Mouse (Mus musculus): ENCODE data around the gene Sbno2.

Sbno2 gene

GRCm38 (mm10) chr10:80105460-80105859 lies at the start of gene Sbno2:
Sbno2 (minus strand) TSS chr10:80105571.
- in situ Hi-C loops (cut with MboI, MseI), result no loop called here

GRCm38 (mm10) chr10:80154384-80154783 lies 49.0 kb upstream of the Sbno2 start:
- in situ Hi-C loops (cut with MboI, MseI), result no loop called here

GRCm38 (mm10) chr10:80153713-80154112 lies 48.3 kb upstream of the Sbno2 start:
- in situ Hi-C loops (cut with MboI, MseI), result no loop called here

DNA sequence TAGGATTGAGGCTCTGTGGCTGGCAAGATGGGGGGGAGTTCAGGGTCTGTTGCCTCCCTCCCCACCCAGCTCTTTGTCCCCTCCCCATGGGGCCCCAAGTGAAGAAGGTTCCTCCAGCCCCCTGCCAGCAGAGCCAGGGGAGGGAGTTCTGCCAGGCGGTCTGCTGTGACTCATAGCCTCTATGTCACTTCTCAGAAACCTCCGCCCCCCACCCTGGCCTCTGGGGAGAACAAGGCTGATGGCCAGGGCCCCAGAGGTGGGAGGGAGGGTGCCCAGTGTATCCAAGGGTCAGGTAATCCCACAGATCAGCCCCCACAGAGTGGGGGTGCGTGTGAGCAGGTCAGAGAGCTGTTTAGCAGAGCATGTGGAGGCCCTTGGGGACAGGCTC lies 47.5 kb upstream of the Sbno2 start:
- in situ Hi-C loops (cut with MboI, MseI), result no loop called here

- in situ Hi-C loops (cut with MboI, MseI), result no loop called here
Observed at GRCm38 (mm10) chr10:80152071-80152872, 46.9 kb upstream of the Sbno2 start.

- in situ Hi-C loops (cut with MboI, MseI), result no loop called here
Observed at GRCm38 (mm10) chr10:80151211-80152034, 46.1 kb upstream of the Sbno2 start.

GRCm38 (mm10) chr10:80150226-80151210 lies 45.1 kb upstream of the Sbno2 start:
- in situ Hi-C loops (cut with MboI, MseI), result no loop called here

DNA sequence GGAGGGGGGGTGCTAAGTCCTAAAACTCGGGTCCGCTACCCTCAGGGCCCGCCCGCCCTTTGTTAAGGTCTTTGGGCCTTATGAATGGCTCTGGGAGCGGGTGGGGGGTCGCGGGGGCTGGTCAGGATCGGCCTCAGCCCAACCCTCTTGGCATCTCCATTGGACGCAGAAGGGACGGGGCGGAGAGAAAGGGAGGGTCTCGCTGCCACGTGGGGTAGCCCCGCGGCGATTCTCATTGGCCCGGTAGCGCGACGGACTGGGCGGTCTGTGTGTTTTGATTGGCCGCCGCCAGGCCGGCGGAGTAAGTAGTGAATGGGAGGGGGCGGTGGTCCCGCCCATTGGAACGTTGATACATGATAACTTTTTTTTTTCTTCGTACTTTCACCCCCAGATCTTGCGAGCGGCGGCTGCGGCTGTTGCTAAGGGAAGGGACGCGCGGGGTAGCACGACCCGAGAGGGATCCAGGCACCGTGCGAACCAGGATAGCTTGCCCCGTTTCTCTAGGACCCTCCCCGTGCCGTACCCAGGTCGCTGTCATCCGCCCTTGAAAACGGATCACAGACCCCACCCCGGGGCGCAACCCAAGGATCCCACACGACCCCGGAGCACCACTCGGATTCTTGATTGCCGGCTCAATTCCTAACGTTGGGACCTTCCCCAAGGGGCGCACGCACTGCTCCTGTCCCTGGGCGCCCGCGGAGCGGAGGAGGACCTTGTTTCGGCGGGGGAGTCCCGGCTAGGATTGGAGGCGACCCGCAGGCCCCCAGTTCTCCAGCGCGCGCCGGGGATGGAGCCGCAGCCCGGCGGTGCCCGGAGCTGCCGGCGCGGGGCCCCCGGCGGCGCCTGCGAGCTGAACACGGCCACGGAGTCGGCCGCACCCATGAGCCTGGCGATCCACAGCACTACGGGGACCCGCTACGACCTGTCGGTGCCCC lies 44.2 kb upstream of the Sbno2 start:
- in situ Hi-C loops (cut with MboI, MseI), result no loop called here

DNA sequence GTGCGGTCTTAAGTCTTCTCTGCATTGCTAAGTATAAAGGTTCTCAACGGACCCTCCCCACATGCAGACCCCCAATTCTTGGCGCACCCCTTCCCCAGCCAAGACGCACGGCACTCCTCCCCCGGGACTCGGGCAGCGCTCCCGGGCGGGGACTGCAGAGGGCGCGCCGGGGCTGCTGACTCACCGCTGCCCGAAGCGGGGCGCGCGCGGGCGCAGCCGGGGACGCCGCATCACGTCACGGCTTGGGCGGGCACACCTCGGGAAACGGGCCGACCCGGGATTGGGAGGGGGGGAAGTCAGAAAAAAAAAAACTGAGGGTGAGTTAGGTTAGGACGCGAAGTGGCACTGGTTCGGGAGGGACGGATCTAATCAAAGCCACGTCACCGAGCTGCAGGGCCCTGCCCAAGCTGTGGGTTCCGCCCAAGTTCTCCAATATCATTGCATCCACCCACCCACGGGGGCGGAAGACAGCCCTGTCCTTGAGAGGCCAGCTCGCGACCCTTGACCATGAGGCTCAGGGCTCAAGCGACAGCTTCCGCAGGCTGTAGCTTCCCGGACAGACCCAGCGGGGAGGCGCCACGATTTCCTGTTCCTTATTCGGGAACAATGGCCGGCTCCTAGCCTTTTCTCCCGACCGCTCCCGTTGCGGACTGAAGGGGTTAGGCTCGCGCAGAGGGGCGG lies 43.4 kb upstream of the Sbno2 start:
- in situ Hi-C loops (cut with MboI, MseI), result no loop called here

GRCm38 (mm10) chr10:80147719-80148601 lies 42.6 kb upstream of the Sbno2 start, which contains the start of gene Midn:
Midn (plus strand) TSS chr10:80148272.
- in situ Hi-C loops (cut with MboI, MseI), result no loop called here

DNA sequence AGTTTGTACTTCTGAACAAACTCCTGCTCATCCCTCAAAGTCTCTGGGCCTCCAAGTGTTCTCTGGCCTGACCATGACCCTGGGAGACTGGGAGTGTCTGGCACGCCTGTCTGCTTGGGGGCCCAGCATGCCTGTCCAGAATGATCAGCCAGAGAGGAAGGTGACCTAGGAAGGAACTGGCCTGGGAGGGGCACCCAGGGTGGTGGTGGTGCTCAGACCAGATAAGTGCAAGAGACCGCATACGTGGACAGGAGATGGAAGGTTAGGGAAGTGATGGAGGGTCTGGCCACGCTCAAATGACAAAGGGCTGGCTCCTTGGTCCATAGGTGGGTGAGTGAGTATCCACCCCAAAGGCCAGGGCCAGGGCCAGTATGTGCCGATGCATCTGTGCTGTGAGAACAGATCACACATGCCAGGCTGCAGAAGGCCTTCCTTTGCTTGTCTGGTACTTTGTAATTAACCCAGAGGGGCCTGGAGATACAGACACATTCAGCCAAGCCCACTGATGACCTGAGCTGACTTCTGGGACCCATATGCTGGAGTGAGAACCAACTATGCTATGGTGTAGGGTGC lies 41.9 kb upstream of the Sbno2 start:
- in situ Hi-C loops (cut with MboI, MseI), result no loop called here

GRCm38 (mm10) chr10:80146568-80147011 lies 41.2 kb upstream of the Sbno2 start:
- in situ Hi-C loops (cut with MboI, MseI), result no loop called here

- in situ Hi-C loops (cut with MboI, MseI), result no loop called here
Observed at GRCm38 (mm10) chr10:80145896-80146295, 40.5 kb upstream of the Sbno2 start.

DNA sequence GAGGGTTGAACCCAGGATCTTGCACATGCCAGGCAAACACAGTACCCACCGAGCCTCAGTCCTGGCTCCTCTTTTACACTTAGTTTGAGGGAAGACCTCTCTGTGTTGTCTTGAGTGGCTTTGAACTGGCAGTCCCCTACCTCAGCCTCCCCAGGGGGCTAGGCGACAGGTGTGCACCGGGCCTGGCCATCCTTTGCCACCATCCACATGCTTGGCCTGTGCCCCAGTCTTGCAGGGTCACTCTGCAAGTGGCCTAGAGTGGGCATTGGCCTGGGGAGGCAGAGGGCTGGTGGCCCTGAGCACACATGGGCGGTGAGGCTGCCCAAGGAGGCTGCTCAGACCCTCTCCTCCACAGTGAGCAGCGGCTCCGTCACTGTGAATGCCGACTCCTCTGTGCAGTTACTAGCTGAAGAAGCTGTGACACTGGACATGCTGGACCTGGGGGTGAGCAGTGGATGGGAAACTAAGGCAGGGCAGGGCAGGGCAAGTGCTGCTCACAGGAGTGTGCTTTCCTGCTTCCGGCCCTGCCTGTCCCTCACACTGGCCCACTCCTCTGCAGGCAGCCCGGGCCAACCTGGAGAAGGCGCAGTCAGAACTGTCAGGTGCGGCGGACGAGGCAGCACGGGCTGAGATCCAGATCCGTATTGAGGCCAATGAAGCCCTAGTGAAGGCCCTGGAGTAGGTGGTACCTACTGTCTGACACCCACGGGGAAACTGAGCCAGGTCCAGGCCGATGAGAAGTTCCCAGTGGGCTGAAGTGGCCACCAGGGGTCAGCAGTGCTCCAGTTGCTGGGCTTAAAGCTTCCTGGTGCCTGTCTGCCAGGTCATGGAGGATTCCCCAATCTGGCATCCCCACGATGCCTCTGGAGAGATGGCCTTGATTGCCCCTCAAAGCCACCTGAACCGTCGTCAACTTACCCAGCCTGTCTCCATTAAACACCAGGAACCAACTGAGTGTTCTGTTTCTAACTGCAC lies 39.8 kb upstream of the Sbno2 start:
- in situ Hi-C loops (cut with MboI, MseI), result no loop called here

GRCm38 (mm10) chr10:80144159-80144558 lies 38.8 kb upstream of the Sbno2 start:
- in situ Hi-C loops (cut with MboI, MseI), result no loop called here

DNA sequence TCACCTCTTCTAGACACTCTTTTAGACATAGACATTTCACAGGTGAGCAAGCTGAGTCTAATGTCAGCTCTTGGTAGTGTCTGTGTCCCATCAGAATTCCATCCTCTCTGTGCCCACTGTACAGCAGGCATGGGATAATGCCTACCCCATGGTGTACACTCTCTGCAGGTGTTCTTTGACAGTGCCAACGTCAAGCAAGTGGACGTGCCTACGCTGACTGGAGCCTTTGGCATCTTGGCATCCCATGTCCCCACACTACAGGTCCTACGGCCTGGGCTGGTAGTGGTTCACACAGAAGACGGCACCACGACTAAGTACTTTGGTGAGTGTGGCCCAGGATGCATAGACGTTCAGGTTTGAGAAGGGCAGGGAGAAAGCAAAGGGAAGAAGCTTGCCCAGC lies 38.3 kb upstream of the Sbno2 start:
- in situ Hi-C loops (cut with MboI, MseI), result no loop called here

DNA sequence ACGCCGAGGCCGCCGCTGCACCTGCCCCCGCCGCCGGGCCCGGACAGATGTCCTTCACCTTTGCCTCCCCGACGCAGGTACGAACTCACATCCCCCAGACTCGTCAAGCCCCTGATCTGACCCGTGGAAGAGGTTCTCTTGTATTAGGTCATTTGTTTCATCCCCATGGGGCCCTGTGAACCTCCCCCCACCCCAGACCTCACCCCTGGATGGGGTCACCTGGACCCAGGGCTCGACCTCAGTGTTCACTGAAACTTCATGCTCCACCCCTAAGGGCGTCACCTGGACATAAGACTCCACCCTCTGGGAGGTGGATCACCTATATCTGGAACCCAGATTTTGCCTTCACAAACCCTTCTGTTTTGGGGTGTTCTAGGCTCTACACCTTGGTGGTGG lies 37.2 kb upstream of the Sbno2 start:
- in situ Hi-C loops (cut with MboI, MseI), result no loop called here
